Mouse (Mus musculus) layer of hippocampus, adult 18-20 months (tissue): ENCODE results near the gene Tmem125. TPM values are rescaled to one million over a fixed set of nuclear protein-coding genes. Genes with fewer than 3 reads are reported as not detected.

Experiments used
- total RNA-seq, 2 experiments: library from RNA; stranded (reverse); gene quantifications; 2 replicates each; pipeline ENCODE4 v1.2.3; 2021

Tmem125 gene
- total RNA-seq, 2 experiments from 2014 or later, result 6.7 to 7.1 TPM

Other genes with a start within 250 kb of the Tmem125 start
- gene Szt2, start 134.8 kb downstream of the Tmem125 start, total RNA-seq, result 10 to 100 TPM; 29.7 to 34.4 TPM
- gene Med8, start 134.7 kb downstream of the Tmem125 start, total RNA-seq, result 10 to 100 TPM; 47.3 to 52.7 TPM
- 10 to 100 TPM; 18.4 to 19.7 TPM for gene Elovl1, start 116.0 kb downstream of the Tmem125 start, total RNA-seq
- under 1 TPM; 0.57 to 0.61 TPM for gene Cdc20, start 106.7 kb downstream of the Tmem125 start, total RNA-seq
- not detected for gene Mpl, start 86.5 kb downstream of the Tmem125 start, total RNA-seq
- gene Tie1, start 54.0 kb downstream of the Tmem125 start, total RNA-seq, result 1 to 10 TPM; 4.8 to 5.9 TPM
- gene 2610528J11Rik, start 17.0 kb downstream of the Tmem125 start, total RNA-seq, result not detected
- gene Cfap57, start 76.7 kb upstream of the Tmem125 start, total RNA-seq, result under 1 TPM; 0.41 to 0.84 TPM
- 10 to 100 TPM; 58.4 to 62.8 TPM for gene Ebna1bp2, start 76.8 kb upstream of the Tmem125 start, total RNA-seq
- gene Olfr62, start 114.9 kb upstream of the Tmem125 start, total RNA-seq, result not detected
- gene Olfr1342, start 148.7 kb upstream of the Tmem125 start, total RNA-seq, result not detected
- gene Olfr1341, start 159.5 kb upstream of the Tmem125 start, total RNA-seq, result not detected
- not detected for gene Olfr1340, start 176.1 kb upstream of the Tmem125 start, total RNA-seq
- not detected for gene Olfr1339, start 188.1 kb upstream of the Tmem125 start, total RNA-seq
- gene Olfr1338, start 214.7 kb upstream of the Tmem125 start, total RNA-seq, result not detected
- not detected for gene Olfr1337, start 238.5 kb upstream of the Tmem125 start, total RNA-seq